Mouse (Mus musculus) G1E (cell line): Measurements from ENCODE around the gene Gm21887. TPM values are rescaled to one million over a fixed set of nuclear protein-coding genes. Genes with fewer than 3 reads are reported as not detected.
"Not testable (repeated sequence)": the region's sequence is repeated elsewhere in the genome, so short reads cannot be mapped to it uniquely, and the experiment has no call there.

Source experiments
- ATAC-seq: 2 replicates; pipeline ENCODE4 v1.8.0; 2016; ENCODE audit warnings: mild to moderate bottlenecking; ENCODE audit not compliant: insufficient number of reproducible peaks, poor library complexity, low FRiP score, severe bottlenecking; ENCODE audit errors: extremely low read depth
- DNase-seq: peaks from one replicate; pipeline ENCODE4 v3.0.0; 2012; ENCODE audit warnings: low spot score
- H3K27me3 ChIP-seq: 2 replicates; pipeline ENCODE4 v1.6.1; 2012; ENCODE audit warnings: mild to moderate bottlenecking, low read length, inconsistent platforms; ENCODE audit not compliant: insufficient read depth
- H3K36me3 ChIP-seq: replicated peaks from 2 replicates; pipeline ENCODE3; 2012; ENCODE audit warnings: mild to moderate bottlenecking, inconsistent platforms
- H3K4me1 ChIP-seq: 2 replicates; pipeline ENCODE4 v1.6.1; 2012; ENCODE audit warnings: low read depth, low read length, inconsistent platforms, mixed read lengths; ENCODE audit not compliant: insufficient read depth
- H3K4me3 ChIP-seq: 2 replicates; pipeline ENCODE4 v1.5.1; 2012; ENCODE audit warnings: low read depth, mild to moderate bottlenecking, inconsistent platforms, low read length, moderate library complexity, mixed read lengths
- H3K9me3 ChIP-seq: replicated peaks from 2 replicates; pipeline ENCODE4 v1.6.1; 2012; ENCODE audit warnings: inconsistent platforms
- CTCF ChIP-seq: IDR thresholded peaks from 2 replicates; pipeline ENCODE4 v1.5.1; 2012; ENCODE audit warnings: low read depth, low read length, inconsistent platforms, mixed read lengths
- GATA1 ChIP-seq: IDR thresholded peaks from 2 replicates; pipeline ENCODE4 v1.6.1; 2012; ENCODE audit warnings: borderline replicate concordance, low read length, inconsistent platforms, mixed read lengths
- GATA2 ChIP-seq: IDR thresholded peaks from 2 replicates; pipeline ENCODE4 v1.6.1; 2012; ENCODE audit warnings: low read depth, low read length, inconsistent platforms, borderline replicate concordance
- POLR2AphosphoS5 ChIP-seq: IDR thresholded peaks from 2 replicates; pipeline ENCODE4 v1.6.1; 2012; ENCODE audit warnings: low read depth, low read length, inconsistent platforms; ENCODE audit not compliant: insufficient replicate concordance
- TAL1 ChIP-seq: conservative IDR thresholded peaks from 2 replicates; pipeline ENCODE4 v1.6.1; 2012; ENCODE audit warnings: low read depth, low read length, inconsistent platforms, mixed read lengths
- polyA plus RNA-seq: library from polyadenylated mRNA; stranded (reverse); fragments of >175 nt; gene quantifications from 2 replicates; pipeline ENCODE4 v1.2.3, GENCODE M21; 2012
- total RNA-seq, 2 experiments: library from RNA; stranded (forward) in 1 of 2; stranded (reverse) in 1 of 2; fragments of 200-1000 nt in 1 of 2; fragments of >200 nt in 1 of 2; fragmentation: Nextera tagmentation in 1 of 2; gene quantifications; 2 replicates each; pipeline ENCODE4 v1.2.3; 2014 to 2017

Gm21887 gene
- total RNA-seq (2014; fragmentation: Nextera tagmentation): 163 and 204 TPM in 2 replicates
- 35.4 and 44.4 TPM in 2 replicates for total RNA-seq (2017)
- 300 and 429 TPM in 2 replicates for polyA plus RNA-seq

DNA sequence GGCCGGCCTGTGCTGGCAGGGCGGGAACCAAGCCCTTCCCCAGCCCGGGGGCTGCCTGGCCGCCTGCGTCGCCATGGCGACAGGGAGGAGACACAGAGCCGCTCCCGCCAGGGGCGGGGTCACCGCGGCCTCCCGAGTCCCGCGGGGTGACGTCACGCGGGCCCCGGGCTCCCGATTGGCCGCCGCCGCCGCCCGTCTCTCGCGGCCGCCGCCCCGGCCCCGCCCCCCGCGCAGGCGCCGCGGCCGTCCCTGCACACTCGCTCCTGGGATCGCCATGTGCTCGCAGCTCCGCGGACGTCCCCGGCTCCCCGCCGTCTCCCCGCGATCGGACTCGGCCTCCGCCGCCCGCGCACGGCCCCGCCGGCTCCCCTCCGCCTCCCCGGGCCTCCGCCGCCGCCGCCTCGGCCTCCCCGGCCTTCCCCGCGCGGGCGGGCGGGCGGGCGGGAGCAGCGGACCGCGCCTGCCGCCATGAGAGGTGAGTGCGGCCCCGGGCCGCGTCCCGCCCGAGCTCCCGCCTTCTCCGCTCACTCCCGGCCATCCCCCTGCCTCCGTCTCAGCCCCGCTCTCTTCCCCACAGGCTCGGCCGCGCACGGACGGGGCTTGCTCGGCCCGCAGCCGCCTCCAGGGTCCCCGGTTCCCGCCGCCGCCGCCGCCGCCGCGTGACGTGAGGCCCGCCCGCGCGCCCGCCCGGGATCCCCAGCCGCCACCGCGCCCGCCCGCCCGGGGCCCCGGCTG, at the start of gene Gm21887:
Gene Gm21887 (plus strand): TSS at position 644 of the 735 bp plus-strand sequence.
- not testable (repeated sequence) for H3K4me1 ChIP-seq, H3K27me3 ChIP-seq, H3K36me3 ChIP-seq
- peak; percentile 100 for DNase-seq
- Histone ChIP-seq H3K9me3 (peaks cover 12% of the 10 kb centered on the region), H3K4me3 (peak within 1 kb of the TSS; percentile 71)
- ATAC-seq: peak; percentile 65

DNA sequence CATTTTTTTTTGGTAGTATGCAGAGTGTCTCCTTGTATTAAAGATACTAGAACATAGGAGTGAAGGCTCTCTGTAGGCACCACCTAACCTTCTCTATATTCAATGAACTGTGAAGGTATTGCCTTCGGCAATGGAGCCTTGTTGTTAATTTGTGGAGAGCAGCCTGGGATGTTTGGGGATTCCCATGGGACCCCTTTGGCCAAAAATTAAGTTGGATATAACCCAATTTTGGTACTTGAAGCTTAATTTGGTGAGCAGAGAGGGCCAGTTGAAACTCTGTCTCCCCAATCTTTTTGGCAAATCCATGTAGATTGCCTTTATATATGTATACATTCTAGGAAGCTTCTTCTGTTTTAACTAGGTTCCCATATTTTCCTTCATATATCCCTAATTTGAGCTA, 40.1 kb upstream of the Gm21887 start:
- Histone ChIP-seq H3K27me3 (peaks cover 3% of the 10 kb centered on the region; the same call in 1 of the 2 replicates), H3K4me3 (no peak overlapping the region), H3K4me1 (no peaks in the 10 kb centered on the region), H3K36me3 (no peaks in the 10 kb centered on the region), H3K9me3 (no peaks in the 10 kb centered on the region)
- TF ChIP-seq POLR2AphosphoS5: no peak
- TF ChIP-seq CTCF: no peak
- TF ChIP-seq GATA2: no peak
- no peak for TF ChIP-seq GATA1
- TF ChIP-seq TAL1: no peak
- DNase-seq (no peak), ATAC-seq (no peak)

DNA sequence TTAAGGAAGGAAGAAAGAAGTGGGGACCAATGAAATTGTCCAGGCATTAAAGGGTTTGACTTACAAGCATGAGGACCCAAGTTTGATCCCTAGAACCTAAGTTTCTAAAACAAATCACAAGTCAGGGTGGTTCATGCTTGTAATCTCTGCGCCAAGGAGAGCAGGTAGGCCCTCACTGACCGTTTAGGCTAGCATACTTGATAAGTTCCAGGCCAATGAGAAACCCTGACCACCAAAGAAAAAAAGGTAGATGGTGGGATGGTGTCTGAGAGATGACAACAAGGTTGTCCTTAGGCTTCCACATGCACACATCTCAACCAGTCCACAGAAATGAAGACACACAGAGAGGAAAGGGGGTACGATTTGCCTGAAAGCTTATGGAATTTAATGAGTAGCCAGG, 39.7 kb upstream of the Gm21887 start:
- not testable (repeated sequence) for H3K9me3 ChIP-seq, ATAC-seq, H3K4me1 ChIP-seq, H3K36me3 ChIP-seq, H3K4me3 ChIP-seq, H3K27me3 ChIP-seq, DNase-seq

GRCm38 (mm10) chrX:169970546-169970945, 38.9 kb upstream of the Gm21887 start:
- not testable (repeated sequence) for DNase-seq, H3K27me3 ChIP-seq, H3K9me3 ChIP-seq, ATAC-seq, H3K4me3 ChIP-seq, H3K36me3 ChIP-seq, H3K4me1 ChIP-seq

GRCm38 (mm10) chrX:169971562-169971961, 37.9 kb upstream of the Gm21887 start:
- DNase-seq, H3K4me3 ChIP-seq, H3K36me3 ChIP-seq, H3K4me1 ChIP-seq, H3K27me3 ChIP-seq, H3K9me3 ChIP-seq, ATAC-seq: not testable (repeated sequence)

DNA sequence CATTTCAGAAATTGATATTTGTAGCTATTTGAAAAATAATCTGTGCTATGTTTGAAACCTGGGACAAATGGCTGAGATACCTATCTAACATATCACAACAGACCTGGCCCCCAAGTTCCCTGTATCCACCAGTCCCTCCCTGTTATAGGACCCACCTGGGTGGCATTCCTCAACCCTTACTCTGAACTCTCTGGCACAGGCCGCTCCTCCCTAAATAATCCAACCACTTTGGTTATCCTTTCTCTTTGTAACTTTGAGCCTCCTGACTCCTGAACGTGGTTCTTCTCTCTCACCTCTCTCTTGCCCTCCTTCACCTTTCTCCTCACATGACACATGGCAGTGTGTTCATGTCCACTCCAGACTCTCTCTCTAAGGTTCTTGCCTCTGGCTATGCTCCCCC, 37.3 kb upstream of the Gm21887 start:
- not testable (repeated sequence) for H3K27me3 ChIP-seq, H3K4me3 ChIP-seq, H3K9me3 ChIP-seq, ATAC-seq, H3K4me1 ChIP-seq, H3K36me3 ChIP-seq, DNase-seq

DNA sequence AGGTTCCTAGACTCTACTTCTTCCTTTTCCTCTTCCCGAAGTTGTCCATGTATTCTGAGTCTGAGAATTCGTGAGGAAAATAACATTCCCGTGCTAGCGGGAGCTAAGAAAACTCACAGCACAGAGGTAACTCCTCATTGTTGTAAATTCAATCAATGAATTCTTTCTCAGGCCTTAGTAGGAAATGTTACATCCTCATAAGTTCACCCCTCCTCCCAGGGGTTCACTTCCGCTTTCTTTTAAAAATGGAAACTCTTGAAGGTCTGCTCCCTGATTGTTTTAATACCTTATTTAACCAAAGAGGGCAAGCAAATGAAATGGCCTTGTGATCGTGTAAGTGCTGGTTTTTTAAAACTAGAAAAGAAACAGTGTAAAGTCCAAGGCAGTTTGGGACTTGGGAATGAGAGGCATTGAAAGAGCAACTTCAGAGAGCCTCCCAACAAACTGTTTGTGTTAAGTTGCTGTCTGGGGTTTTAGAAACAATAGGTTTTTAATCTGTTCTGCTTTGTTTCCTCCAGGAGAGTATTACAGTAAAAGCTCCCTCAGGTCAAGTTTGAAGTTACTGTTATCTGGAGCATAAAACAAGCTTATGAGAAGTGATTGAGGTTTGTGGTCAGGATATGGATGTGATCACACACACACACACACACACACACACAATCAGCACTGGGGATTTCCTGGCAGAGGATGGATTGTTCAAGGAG, 36.5 kb upstream of the Gm21887 start:
- H3K4me1 ChIP-seq, H3K9me3 ChIP-seq, H3K4me3 ChIP-seq, DNase-seq, H3K27me3 ChIP-seq, H3K36me3 ChIP-seq, ATAC-seq: not testable (repeated sequence)

- H3K4me3 ChIP-seq, H3K27me3 ChIP-seq, H3K36me3 ChIP-seq, H3K9me3 ChIP-seq, H3K4me1 ChIP-seq, ATAC-seq, DNase-seq: not testable (repeated sequence)
These were observed 35.7 kb upstream of the Gm21887 start for GRCm38 (mm10) chrX:169973806-169974205.

- DNase-seq: not testable (repeated sequence)
These were observed 35.0 kb upstream of the Gm21887 start for GRCm38 (mm10) chrX:169974456-169974855.

GRCm38 (mm10) chrX:169974974-169975373, 34.5 kb upstream of the Gm21887 start:
- DNase-seq, H3K27me3 ChIP-seq, H3K4me1 ChIP-seq, H3K36me3 ChIP-seq, H3K9me3 ChIP-seq, H3K4me3 ChIP-seq, ATAC-seq: not testable (repeated sequence)

More at GRCm38 (mm10) chrX:169974456-169974855, 35.0 kb upstream of the Gm21887 start:
- not testable (repeated sequence) for H3K4me1 ChIP-seq, H3K36me3 ChIP-seq, H3K27me3 ChIP-seq, H3K9me3 ChIP-seq, ATAC-seq, H3K4me3 ChIP-seq

- not testable (repeated sequence) for H3K27me3 ChIP-seq, H3K9me3 ChIP-seq, H3K4me1 ChIP-seq, DNase-seq, H3K36me3 ChIP-seq, ATAC-seq, H3K4me3 ChIP-seq
These were observed 33.8 kb upstream of the Gm21887 start for GRCm38 (mm10) chrX:169975681-169976131.
